Mouse (Mus musculus) right cerebral cortex, postnatal 36 days (tissue): ENCODE measurements at regions not wholly inside any gene's neighbourhood (a gene's known extent, or its start where the extent isn't known, plus 50 kb on each side); places are given as distances from the start of the nearest gene placed in this dataset.

Source experiments
- DNase-seq, 2 experiments: peaks; one replicate each; pipeline ENCODE4 v3.0.0; 2022; ENCODE audit warnings: low spot score in 2 of 2, mixed read lengths in 1 of 2

GRCm38 (mm10) chr10:66909905-66910681 is 185.8 kb upstream of the Jmjd1c start:
- no peak for DNase-seq

DNA sequence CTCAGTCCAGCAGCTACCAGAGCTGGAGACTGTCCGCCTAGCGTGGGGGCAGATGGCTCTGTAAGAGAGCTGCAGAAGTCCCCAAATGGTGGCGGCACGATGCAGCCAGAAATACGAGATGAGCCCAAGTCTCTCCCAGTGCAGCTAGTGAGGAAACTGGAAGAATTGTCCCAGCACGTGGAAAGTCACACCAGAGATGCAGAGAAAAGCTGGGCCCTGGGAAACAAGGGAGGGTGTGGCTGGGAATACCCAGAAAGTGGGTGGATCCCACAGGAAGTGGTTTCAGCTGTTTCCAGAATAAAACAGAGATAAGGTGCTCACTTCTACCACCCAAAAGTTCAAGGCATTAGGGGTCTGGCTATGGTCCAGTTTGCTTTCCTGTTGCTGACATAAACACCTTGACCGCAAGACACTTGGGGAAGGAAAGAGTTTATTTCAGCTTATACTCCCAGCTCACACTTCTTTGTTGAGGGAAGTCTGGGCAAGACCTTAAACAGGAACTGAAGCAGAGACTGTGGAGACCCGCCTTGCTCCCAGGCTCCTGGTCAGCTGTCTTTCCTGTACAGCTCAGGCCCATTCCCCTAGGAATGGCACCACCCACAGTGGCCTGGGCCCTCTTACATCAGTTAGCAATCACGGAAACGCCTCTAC is 184.5 kb upstream of the Jmjd1c start:
- DNase-seq, result no peak

GRCm38 (mm10) chr10:66912440-66912839 is 183.5 kb upstream of the Jmjd1c start:
- DNase-seq, result no peak

DNA sequence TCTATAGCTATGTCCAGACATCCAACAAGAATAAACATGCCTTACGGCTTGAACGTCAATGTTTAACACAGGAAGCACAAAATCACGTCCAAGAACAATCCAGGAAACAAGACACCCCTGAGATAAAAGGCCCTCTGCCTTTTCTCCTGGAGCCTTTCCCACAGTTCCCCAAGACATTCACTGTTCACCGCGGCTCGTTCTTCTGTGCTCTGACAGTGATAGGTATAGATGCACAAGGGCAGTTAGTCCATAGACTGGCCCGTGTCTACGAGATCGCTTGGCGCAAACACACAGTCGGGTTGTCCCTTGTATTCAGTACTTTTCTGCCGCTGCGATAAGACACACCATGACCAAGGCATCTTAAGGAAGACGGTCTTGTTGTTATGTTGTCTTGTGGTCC is 182.7 kb upstream of the Jmjd1c start:
- no peak for DNase-seq

DNA sequence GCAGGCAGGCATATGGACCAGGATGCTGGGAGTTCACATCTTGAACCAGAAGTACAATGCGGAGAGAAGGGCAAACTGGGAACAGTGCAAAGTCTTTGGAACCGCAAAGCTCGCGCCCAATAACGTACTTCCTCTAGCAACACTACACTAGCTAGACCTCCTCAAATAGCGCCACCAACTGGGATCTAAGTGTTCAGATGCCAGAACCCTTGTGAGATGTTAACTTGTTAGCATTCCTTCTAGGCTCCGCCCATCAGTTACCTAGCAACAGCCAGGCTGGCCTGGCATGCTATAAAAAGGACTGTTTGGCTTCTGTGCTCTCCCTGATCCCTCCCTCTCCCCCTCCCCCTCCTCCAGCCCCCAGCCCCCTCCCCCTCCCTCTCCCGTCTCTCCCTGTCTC is 182.3 kb upstream of the Jmjd1c start:
- no peak for DNase-seq

- DNase-seq, result no peak
Measured at GRCm38 (mm10) chr10:66914288-66914975, 181.5 kb upstream of the Jmjd1c start.

GRCm38 (mm10) chr10:66915801-66916200 is 180.1 kb upstream of the Jmjd1c start:
- DNase-seq, result no peak

- no peak for DNase-seq
Measured at GRCm38 (mm10) chr10:66917725-66918124, 178.2 kb upstream of the Jmjd1c start.

- no peak for DNase-seq
Measured at GRCm38 (mm10) chr10:66918713-66919112, 177.2 kb upstream of the Jmjd1c start.

DNA sequence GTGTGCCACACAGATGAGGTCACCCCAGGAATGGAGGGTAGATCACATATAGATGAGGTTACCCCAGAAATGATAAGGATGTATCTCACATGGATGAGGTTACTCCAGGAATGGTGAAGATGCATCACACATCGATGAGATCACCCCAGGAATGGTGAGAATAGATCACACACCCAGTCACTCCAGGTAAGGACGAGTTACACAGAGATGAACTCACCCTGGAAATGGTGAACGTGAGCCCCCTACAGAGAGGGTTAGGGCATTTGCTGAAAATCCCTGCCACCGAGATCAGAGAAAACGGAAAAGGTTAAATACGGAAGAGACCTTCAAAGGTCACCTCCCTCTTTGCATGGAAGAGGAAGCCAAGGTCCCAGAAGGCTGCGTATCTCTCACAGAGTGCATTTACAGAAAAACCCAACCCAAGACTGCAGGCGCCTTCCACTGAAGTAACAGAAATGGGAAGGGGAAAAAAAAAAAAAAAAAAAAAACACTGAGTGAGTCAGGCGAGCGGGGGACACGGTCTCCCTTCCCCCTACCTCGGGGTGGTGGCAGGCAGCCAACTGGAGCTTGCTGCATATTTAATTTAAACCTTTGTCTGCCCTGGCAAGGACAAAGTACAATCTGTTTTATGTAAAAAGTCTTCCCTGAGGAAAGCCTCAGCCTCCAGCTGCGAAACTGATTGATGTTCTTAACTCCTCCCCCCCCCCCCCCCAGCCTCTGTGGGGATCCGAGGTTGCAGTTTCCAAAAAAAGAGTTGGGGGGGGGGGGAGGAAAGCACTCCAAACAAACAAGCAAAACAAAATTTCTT is 175.8 kb upstream of the Jmjd1c start:
- DNase-seq, result peak; percentile 54 to 76

GRCm38 (mm10) chr10:66920761-66921684 is 174.9 kb upstream of the Jmjd1c start:
- DNase-seq, result peak; percentile 80 to 82

DNA sequence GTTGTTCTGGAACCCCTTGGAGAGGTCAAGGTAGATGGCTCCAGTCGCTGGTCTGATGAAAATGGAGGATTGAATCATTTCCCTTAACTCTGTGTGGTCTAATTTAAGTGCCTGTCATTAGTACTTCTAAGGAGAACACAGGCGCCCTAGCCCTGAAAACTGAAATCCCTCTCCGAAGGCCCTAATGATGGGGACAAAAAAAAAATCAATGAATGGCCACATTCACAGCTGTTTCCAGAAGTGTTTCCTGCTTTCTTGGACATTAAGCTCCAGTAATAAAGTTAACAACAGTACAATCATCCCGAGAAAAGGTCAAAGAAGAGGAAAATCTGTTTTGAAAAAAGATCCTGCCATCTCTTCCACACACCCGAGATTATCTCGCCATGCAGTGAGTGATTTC is 174.1 kb upstream of the Jmjd1c start:
- no peak for DNase-seq

- no peak for DNase-seq
Measured at GRCm38 (mm10) chr10:66922314-66922713, 173.6 kb upstream of the Jmjd1c start.

DNA sequence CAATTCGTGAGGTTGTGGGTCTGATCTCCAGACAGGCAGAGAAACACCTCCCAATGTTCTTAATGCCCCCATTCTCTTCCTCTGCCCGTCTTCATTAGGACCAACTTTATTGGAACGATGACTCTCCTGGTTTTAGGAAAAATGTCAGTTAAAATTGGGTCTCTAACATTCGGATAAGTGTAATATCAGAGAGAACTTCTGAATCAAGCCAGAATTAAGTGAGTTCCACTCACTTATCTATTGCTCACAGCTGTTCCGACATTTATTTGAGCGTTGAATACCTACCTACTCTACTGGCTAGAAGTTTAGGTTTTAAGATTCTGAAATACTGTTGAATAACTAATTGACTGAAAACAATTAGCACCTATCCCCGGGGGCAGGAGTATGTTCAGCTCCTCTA is 172.0 kb upstream of the Jmjd1c start:
- no peak for DNase-seq

- DNase-seq, result no peak
Measured at GRCm38 (mm10) chr10:66924418-66924817, 171.5 kb upstream of the Jmjd1c start.

DNA sequence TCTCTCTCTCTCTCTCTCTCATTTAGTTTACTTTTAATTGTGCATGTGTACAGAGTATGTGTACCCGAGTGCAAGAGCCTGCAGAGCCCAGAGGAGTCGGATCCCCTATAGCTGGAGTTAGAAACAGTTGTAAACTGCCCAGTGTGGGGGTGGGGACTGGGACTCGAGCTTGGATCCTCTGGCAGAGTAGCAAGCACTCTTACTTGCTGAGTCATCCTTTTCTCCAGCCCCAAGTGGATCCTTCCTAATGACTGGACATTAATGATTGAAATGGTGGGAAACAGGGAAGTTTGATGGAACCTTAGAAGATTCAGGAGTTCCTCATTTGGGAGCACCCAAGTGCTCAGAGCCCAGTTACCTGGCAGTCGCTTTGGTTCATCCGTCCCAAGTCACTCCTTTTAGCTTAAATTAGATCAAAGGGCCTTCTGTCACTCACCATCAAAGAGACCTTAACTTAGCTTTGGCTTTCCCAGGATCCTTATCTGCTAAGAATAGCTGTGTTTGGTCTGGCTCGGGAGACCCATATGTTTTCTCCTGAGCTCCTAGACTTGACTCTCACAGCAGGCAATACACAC is 170.3 kb upstream of the Jmjd1c start:
- no peak for DNase-seq

- no peak for DNase-seq
Measured at GRCm38 (mm10) chr10:66927651-66928050, 168.3 kb upstream of the Jmjd1c start.

GRCm38 (mm10) chr10:66928211-66928990 is 167.5 kb upstream of the Jmjd1c start:
- no peak for DNase-seq

GRCm38 (mm10) chr10:66930563-66930962 is 165.4 kb upstream of the Jmjd1c start:
- no peak for DNase-seq

- DNase-seq, result no peak
Measured at GRCm38 (mm10) chr10:66931505-66931904, 164.4 kb upstream of the Jmjd1c start.
